Mouse (Mus musculus) intestine, embryonic 15.5 days (tissue): ENCODE data around the gene Cd6. TPM values are rescaled to one million over a fixed set of nuclear protein-coding genes. Genes with fewer than 3 reads are reported as not detected.

ENCODE experiments used
- ATAC-seq: fragments of 200-750 bp; cut with Nextera tagmentation; 2 replicates; pipeline ENCODE4 v1.8.0; 2017; ENCODE audit warnings: moderate TSS enrichment, moderate library complexity
- H3K27ac ChIP-seq: fragments of 300-500 bp; sonication (generic); 2 replicates; pipeline ENCODE4 v1.5.1; 2015; ENCODE audit warnings: mild to moderate bottlenecking, inconsistent platforms
- H3K27me3 ChIP-seq: fragments of 300-500 bp; sonication (generic); replicated peaks from 2 replicates; pipeline ENCODE4 v1.6.1; 2015; ENCODE audit warnings: inconsistent platforms
- H3K36me3 ChIP-seq: fragments of 300-500 bp; sonication (generic); 2 replicates; pipeline ENCODE4 v1.6.1; 2015; ENCODE audit warnings: inconsistent platforms
- H3K4me1 ChIP-seq: fragments of 300-500 bp; sonication (generic); replicated peaks from 2 replicates; pipeline ENCODE4 v1.6.1; 2015; ENCODE audit warnings: inconsistent platforms
- H3K4me2 ChIP-seq: fragments of 300-500 bp; sonication (generic); replicated peaks from 2 replicates; pipeline ENCODE4 v1.6.1; 2015; ENCODE audit warnings: mild to moderate bottlenecking, inconsistent platforms
- H3K4me3 ChIP-seq: fragments of 300-500 bp; sonication (generic); replicated peaks from 2 replicates; pipeline ENCODE4 v1.5.1; 2015; ENCODE audit warnings: inconsistent platforms
- H3K9ac ChIP-seq: fragments of 300-500 bp; sonication (generic); 2 replicates; pipeline ENCODE4 v1.6.1; 2015; ENCODE audit warnings: inconsistent platforms
- H3K9me3 ChIP-seq: fragments of 300-500 bp; sonication (generic); 2 replicates; pipeline ENCODE4 v1.6.1; 2016; ENCODE audit warnings: inconsistent platforms
- WGBS: fragments of 180-500 bp; shearing (Covaris S2); methylation state at CpG from one replicate; pipeline ENCODE4 v1.1.7; 2015; 5-methylcytosine and 5-hydroxymethylcytosine counted together
- polyA plus RNA-seq: library from polyadenylated mRNA; unstranded; fragments of >200 nt; fragmentation: Nextera tagmentation; extraction: Ambion mirVana; gene quantifications from 2 replicates; pipeline ENCODE4 v1.2.1, GENCODE M21; 2015

Cd6 gene
- polyA plus RNA-seq, 1 experiment from 2014 or later = 0.19 TPM

GRCm38 (mm10) chr19:10808524-10809233, 21.2 kb downstream of the Cd6 start:
- no peak overlapping the region for H3K9ac ChIP-seq
- H3K9me3 ChIP-seq = no peaks in the 10 kb centered on the region
- no peak overlapping the region for H3K4me2 ChIP-seq
- no peaks in the 10 kb centered on the region for H3K4me1 ChIP-seq
- no peak overlapping the region for H3K4me3 ChIP-seq
- no peak overlapping the region for H3K27ac ChIP-seq
- WGBS = 86% methylated on average over 12 of the region's 12 CpGs
- no peaks in the 10 kb centered on the region for H3K36me3 ChIP-seq
- ATAC-seq = no peak
- H3K27me3 ChIP-seq = no peaks in the 10 kb centered on the region

DNA sequence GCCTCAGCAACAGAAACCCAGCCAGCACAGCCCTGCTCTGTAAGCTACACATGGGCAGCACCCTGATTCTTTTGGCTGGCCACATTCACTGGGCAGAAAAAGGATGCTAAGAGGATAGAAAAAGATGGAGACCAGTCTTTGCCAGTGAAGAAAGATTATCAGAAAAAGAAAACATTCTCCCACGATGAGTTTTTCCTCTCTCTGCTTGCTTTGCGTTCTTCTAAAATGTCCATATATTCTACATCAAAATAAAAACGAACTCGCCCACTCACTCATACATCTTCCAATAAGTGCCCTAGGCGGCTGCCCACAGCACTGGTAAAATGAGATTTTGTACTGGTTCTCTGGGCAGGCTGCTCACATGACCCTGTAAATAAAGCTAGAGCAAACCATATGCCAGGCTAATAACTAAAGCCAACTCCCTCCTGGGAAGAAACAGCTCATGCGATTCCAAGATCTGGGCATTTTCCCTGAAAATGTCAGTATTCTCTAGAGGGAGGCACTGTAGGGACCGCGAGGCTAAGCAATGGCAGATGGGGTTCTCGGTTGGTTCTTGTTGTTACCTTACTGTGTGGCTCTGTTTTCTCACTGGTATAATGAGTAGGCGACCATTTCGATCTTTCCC, 24.1 kb downstream of the Cd6 start:
- H3K36me3 ChIP-seq = no peaks in the 10 kb centered on the region
- no peak overlapping the region for H3K4me2 ChIP-seq
- H3K9me3 ChIP-seq = no peaks in the 10 kb centered on the region
- ATAC-seq = no peak
- H3K4me3 ChIP-seq = no peak overlapping the region
- H3K27me3 ChIP-seq = no peaks in the 10 kb centered on the region
- WGBS = 89% methylated on average over 11 of the region's 11 CpGs
- H3K9ac ChIP-seq = no peak overlapping the region
- no peaks in the 10 kb centered on the region for H3K4me1 ChIP-seq
- no peak overlapping the region for H3K27ac ChIP-seq

- Histone ChIP-seq H3K4me2 (no peak overlapping the region), H3K36me3 (no peaks in the 10 kb centered on the region), H3K4me3 (no peak overlapping the region), H3K9ac (no peak overlapping the region), H3K27ac (no peak overlapping the region), H3K4me1 (no peaks in the 10 kb centered on the region), H3K27me3 (no peaks in the 10 kb centered on the region), H3K9me3 (no peaks in the 10 kb centered on the region)
- no peak for ATAC-seq
- WGBS = 76% methylated on average over 2 of the region's 2 CpGs
Observed at GRCm38 (mm10) chr19:10804850-10805660, 24.8 kb downstream of the Cd6 start.

GRCm38 (mm10) chr19:10803751-10804150, 26.1 kb downstream of the Cd6 start:
- H3K9ac ChIP-seq = no peak overlapping the region
- 66% methylated on average over 5 of the region's 5 CpGs for whole genome bisulfite sequencing
- H3K36me3 ChIP-seq = no peaks in the 10 kb centered on the region
- H3K4me1 ChIP-seq = no peaks in the 10 kb centered on the region
- no peak overlapping the region for H3K4me3 ChIP-seq
- H3K27ac ChIP-seq = no peak overlapping the region
- no peak for ATAC-seq
- no peak overlapping the region for H3K4me2 ChIP-seq
- no peaks in the 10 kb centered on the region for H3K27me3 ChIP-seq
- H3K9me3 ChIP-seq = no peaks in the 10 kb centered on the region

DNA sequence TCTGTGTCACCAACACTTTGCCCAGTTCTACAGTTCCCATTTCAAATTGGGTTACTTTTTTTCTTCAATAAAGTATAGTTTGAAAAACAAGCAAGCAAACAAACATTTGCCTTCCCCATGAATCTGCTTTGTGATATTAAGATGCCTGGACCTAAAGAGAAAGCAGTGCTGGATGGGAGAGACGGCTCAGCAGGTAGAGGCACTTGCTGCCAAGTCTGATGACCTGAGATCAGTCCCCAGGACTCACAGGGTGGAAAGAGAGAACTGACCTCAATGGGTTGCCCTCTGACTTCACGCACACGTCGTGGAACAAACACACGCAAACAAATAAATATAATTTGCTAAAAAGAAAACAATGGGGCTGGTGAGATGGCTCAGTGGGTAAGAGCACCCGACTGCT, 28.0 kb downstream of the Cd6 start:
- Histone ChIP-seq H3K4me2 (no peak overlapping the region), H3K4me3 (no peak overlapping the region), H3K27me3 (no peaks in the 10 kb centered on the region), H3K9ac (no peak overlapping the region), H3K27ac (no peak overlapping the region), H3K9me3 (no peaks in the 10 kb centered on the region), H3K36me3 (no peaks in the 10 kb centered on the region), H3K4me1 (no peaks in the 10 kb centered on the region)
- WGBS = 85% methylated on average over 6 of the region's 6 CpGs
- no peak for ATAC-seq

- H3K4me1 ChIP-seq = no peaks in the 10 kb centered on the region
- WGBS = 74% methylated on average over 6 of the region's 6 CpGs
- no peak for ATAC-seq
Observed at GRCm38 (mm10) chr19:10801070-10801469, 28.8 kb downstream of the Cd6 start.

DNA sequence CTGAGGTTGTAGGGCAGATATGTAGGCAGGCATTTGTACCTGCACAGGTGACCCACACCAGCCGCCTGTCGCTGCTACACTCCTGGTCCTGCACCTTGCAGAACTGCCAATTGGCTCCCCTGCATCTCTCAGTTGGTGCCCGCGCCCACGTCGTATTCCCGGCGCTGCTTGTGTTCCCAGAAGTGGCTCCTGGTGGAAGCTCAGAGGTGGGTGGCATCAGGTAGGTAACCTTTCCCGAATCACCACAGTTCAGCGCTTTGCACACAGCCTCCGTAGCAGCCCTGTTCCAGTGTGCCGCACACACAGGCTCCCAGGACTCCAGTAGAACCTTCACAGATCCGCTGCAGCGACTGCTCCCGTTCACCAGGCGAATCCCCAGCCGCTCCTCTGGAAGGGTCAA, 30.7 kb downstream of the Cd6 start:
- Histone ChIP-seq H3K36me3 (no peaks in the 10 kb centered on the region), H3K9me3 (no peaks in the 10 kb centered on the region), H3K27ac (no peak overlapping the region), H3K4me3 (no peak overlapping the region), H3K4me1 (no peaks in the 10 kb centered on the region), H3K27me3 (no peaks in the 10 kb centered on the region), H3K4me2 (no peak overlapping the region), H3K9ac (no peak overlapping the region)
- 94% methylated on average over 17 of the region's 17 CpGs for WGBS
- ATAC-seq = no peak

More at GRCm38 (mm10) chr19:10801070-10801469, 28.8 kb downstream of the Cd6 start:
- no peaks in the 10 kb centered on the region for H3K9me3 ChIP-seq
- no peak overlapping the region for H3K9ac ChIP-seq
- no peak overlapping the region for H3K4me3 ChIP-seq
- H3K4me2 ChIP-seq = no peak overlapping the region
- no peak overlapping the region for H3K27ac ChIP-seq
- no peaks in the 10 kb centered on the region for H3K27me3 ChIP-seq
- no peaks in the 10 kb centered on the region for H3K36me3 ChIP-seq

DNA sequence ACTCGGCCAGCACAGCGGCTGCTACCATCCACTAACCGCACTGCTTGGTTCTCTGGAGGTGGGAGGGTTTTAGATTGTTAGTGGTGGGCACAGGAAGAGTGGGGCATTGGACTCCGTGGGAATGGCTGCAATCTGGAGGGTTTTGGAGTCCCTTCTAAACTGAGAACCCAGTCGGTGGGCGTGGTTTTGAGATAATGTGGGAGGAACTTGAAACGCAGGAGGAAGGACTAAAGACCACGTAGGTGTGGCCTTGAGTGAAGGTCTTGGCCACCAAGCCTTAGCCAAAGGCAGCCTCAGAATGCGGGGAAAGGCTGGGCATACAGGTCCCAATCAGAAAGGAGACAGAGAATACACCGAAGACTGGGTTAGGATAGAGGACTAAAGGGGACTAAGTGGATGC, 31.3 kb downstream of the Cd6 start:
- H3K9me3 ChIP-seq = no peaks in the 10 kb centered on the region
- H3K27ac ChIP-seq = no peak overlapping the region
- no peaks in the 10 kb centered on the region for H3K4me1 ChIP-seq
- no peaks in the 10 kb centered on the region for H3K36me3 ChIP-seq
- H3K27me3 ChIP-seq = no peaks in the 10 kb centered on the region
- H3K4me3 ChIP-seq = no peak overlapping the region
- WGBS = 67% methylated on average over 10 of the region's 10 CpGs
- H3K9ac ChIP-seq = no peak overlapping the region
- ATAC-seq = no peak
- H3K4me2 ChIP-seq = no peak overlapping the region

GRCm38 (mm10) chr19:10794916-10795315, 34.9 kb downstream of the Cd6 start:
- Histone ChIP-seq H3K9me3 (no peaks in the 10 kb centered on the region), H3K36me3 (no peaks in the 10 kb centered on the region), H3K9ac (no peak overlapping the region), H3K27me3 (no peaks in the 10 kb centered on the region), H3K27ac (no peak overlapping the region), H3K4me2 (no peak overlapping the region), H3K4me3 (no peak overlapping the region), H3K4me1 (no peaks in the 10 kb centered on the region)
- no peak for ATAC-seq
- 75% methylated on average over 1 of the region's 1 CpGs for WGBS

DNA sequence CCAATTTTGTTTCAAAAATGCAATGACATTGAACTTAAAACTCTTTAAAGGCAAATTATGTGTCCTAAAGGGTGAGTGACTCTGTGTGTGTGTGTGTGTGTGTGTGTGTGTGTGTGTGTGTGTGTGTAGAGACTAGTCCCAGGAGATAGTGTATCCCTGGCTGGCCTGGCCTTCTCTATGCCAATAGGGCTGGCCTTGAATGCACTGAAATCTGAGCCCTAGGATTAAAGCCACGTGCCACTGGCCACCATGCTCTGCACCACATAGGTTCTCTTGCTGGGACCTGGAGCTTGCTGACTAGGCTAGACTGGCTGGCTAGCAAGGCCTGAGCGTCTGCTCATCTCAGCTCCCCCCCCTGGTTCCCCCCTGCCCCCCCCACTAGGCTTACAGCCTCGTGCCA, 36.8 kb downstream of the Cd6 start:
- Histone ChIP-seq H3K4me2 (no peak overlapping the region), H3K27me3 (no peaks in the 10 kb centered on the region), H3K4me1 (no peaks in the 10 kb centered on the region), H3K9me3 (no peaks in the 10 kb centered on the region), H3K36me3 (no peaks in the 10 kb centered on the region), H3K9ac (no peak overlapping the region), H3K4me3 (no peak overlapping the region), H3K27ac (no peak overlapping the region)
- no peak for ATAC-seq
- WGBS = 45% methylated on average over 3 of the region's 3 CpGs

GRCm38 (mm10) chr19:10790323-10790722, 39.5 kb downstream of the Cd6 start:
- no peak overlapping the region for H3K4me3 ChIP-seq
- H3K27me3 ChIP-seq = no peaks in the 10 kb centered on the region
- H3K4me2 ChIP-seq = no peak overlapping the region
- no peak overlapping the region for H3K27ac ChIP-seq
- H3K9me3 ChIP-seq = no peaks in the 10 kb centered on the region
- no peak overlapping the region for H3K9ac ChIP-seq
- WGBS = 78% methylated on average over 9 of the region's 9 CpGs
- ATAC-seq = no peak
- H3K36me3 ChIP-seq = no peaks in the 10 kb centered on the region
- H3K4me1 ChIP-seq = no peaks in the 10 kb centered on the region

DNA sequence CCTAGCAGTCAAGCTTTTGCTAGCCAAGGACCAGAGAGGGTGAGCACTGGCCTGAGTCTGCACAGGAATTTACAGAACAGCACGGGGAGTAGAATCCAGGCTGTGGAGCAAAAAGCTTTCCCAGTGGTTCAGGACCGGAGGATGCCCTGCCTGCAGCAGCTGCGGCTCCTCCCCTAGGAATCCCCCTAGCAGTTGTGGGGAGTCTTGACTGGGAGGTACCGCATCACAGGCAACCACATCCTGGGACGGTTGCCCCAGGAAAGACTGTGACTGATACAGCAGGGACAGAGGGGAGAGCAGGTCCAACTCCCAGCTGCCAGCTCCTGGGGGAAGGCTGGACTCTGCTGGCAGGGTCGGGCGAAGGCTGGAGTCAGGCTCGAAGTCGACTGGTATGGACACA, 41.6 kb downstream of the Cd6 start:
- H3K4me3 ChIP-seq = no peak overlapping the region
- H3K4me2 ChIP-seq = no peak overlapping the region
- WGBS = 73% methylated on average over 9 of the region's 9 CpGs
- no peak for ATAC-seq
- no peaks in the 10 kb centered on the region for H3K9me3 ChIP-seq
- no peaks in the 10 kb centered on the region for H3K36me3 ChIP-seq
- H3K27ac ChIP-seq = no peak overlapping the region
- no peak overlapping the region for H3K9ac ChIP-seq
- no peaks in the 10 kb centered on the region for H3K4me1 ChIP-seq
- no peaks in the 10 kb centered on the region for H3K27me3 ChIP-seq
